Mouse (Mus musculus) thymus, postnatal 25 days (tissue): ENCODE data around the gene Dyrk3.
A peak's percentile ranks its signal among the peaks of the same experiment; 100 is the strongest.

Experiments used
- DNase-seq: peaks from one replicate; pipeline ENCODE4 v3.0.0; 2022

Dyrk3 gene

DNA sequence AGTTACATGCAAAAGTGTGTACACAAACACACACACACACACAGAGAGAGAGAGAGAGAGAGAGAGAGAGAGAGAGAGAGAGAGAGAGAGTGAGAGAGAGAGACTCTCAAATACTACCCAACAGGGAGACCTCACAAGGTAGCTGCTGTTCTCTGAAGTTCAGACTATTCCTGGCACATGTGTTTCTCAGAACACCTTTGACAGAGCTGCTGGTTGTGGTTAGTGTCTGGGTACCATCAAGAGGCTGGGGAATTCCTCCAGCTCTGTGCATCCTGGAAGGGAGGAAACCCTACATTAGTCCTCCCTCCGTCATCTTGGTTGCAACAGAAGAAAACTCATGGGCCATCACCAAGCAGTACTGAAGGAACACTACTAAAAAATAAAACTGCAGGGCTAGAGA is 57.5 kb downstream of the Dyrk3 start:
- peak; percentile 17 for DNase-seq

DNA sequence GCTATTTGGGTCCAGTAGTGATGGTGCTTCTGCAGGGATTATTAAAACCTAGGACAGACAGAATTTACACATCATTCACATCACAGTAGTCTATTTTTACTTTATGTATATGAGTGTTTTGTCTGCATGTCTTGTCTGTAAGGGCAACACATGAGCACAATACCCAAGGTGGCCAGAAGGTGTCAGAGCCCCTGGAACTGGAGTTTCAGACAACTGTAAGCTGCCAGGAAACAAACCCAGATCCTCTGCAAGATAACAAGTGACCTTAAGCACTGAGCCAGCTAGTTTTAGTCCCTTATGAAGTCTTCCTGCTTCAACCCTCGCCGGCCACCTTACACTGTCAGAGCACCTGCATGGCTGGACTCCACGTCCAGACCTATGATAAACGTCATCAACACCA is 58.4 kb downstream of the Dyrk3 start:
- DNase-seq, result peak; percentile 47

DNA sequence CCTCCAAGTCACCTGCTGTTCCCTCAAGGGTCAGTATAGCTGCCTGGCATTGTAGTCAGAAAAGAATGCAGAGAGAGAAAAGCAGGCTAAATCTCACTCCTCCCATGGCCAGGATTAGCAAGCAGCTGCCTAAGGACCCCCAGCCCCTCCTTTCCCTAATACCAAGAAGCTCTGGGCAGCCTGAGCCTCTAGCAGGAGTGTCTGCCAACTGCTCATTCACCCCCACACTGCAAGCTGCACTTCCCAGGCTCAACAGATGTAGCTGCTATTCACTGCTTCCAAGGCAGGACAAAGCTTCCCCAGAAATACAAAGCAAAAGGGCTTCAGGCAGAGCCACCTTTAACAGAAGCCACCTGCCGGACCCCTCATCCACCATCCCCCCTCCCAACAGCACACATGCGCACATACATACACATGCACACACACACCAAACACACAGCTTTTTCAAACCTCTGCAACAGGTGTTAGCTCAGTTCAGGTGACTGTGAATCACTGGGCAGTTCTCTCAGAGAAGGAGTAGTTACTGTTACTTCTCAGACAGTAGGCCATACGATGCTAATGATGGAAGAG is 59.3 kb downstream of the Dyrk3 start:
- DNase-seq, result peak; percentile 21
